Mouse (Mus musculus) regulatory T cell (primary cell): ENCODE results near the gene Ccdc61.

Experiments
- in situ Hi-C: fragments of 300-600 bp; cut with MboI, MseI; formaldehyde crosslinking; loops from one replicate; pipeline ENCODE4 v1.15.1; 2025; ENCODE audit warnings: high pct_unique_total_duplicates

Ccdc61 gene

DNA sequence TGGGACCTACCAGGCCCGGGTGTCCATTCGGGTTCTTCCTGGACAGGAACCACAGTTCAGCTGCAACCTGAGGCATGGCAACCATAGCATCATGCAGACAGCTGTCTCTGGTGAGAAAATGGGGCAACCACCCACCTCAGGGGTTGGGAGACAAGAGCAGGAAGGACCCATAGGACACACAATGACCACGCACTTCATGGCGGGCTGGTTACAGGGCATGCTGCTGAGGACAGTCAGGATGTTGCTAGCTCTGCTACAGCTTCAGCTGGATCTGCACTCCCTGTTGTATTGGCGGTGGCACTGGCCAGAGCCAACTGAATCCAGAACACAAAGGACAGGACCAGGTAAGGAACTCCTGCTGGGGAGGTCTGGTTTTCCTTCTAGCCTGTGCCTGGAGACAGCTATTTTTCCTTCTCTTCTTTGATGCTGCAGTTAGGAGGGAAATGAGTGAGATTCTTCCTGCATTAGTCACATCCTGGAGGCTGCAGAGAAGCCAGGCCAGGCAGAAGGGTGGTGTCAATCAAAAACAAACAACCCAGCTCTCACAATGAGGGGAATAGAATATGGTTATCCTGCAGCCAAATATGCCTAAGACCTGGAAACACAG lies 51.8 kb downstream of the Ccdc61 start:
- in situ Hi-C loops = loop anchor here (25.0 kb wide), 1 partner anchor 646 kb away; no protein-coding TSS in a partner anchor

GRCm38 (mm10) chr7:18848395-18848794 lies 61.8 kb downstream of the Ccdc61 start:
- in situ Hi-C loops = no loop called here

DNA sequence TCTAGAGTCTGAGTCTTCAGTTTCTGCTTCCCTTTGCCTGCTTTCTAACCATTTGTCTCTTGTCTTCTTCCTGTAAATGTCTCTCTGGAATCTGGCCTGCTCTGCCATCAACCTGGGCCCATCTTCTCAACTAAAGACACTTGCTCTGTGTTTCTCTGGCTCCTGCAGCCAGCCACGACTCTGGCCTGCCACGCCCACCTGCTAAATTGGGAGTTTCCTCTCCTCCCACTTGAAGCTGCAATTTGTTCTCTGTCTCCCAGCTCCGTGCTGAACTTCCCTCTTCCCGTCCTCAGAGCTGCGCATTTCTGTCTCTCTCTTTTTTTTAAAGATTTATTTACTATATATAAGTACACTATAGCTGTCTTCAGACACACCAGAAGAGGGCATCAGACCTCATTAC lies 65.4 kb downstream of the Ccdc61 start:
- in situ Hi-C loops = no loop called here

GRCm38 (mm10) chr7:18841174-18841567 lies 69.0 kb downstream of the Ccdc61 start:
- in situ Hi-C loops = no loop called here
